Mouse (Mus musculus): ENCODE measurements at regions not wholly inside any gene's neighbourhood (a gene's known extent, or its start where the extent isn't known, plus 50 kb on each side); places are given as distances from the start of the nearest gene placed in this dataset.

DNA sequence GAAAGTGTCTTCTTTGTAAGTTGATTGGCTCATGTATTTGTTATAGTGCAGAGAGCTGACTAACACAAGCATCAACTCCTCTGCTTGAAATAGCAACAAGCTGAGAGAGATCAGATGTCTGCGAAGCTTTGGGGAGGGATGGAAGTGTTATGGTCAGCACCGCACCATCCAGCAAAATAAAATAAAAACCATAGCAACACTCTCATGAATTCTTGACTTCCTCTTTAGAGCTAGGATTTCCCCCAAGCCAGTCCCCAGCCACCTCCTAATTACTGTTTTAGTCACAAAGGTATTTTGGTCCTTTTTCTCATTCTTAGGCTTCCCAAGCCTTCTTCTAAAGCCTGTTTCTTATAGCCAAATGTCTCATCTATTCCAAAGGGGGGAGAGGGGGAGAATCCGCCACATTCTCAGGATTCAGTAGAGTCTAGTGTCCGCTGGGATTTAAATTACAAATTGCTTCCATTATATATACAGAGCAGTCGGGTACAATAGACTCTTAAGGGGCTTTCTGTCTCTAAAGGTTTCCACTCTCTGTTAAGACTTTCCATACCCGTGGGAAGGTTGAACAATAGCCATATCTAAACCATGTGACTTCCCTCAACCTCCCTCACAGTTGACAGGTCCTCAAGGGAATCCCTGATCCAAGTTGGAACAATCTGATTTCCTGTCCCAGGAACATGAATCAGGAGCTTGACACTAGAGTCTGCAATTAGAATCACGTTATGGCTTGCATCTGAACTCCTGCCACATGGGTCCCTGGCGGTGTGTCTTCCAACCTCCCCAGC is 386.7 kb downstream of the Rapgef2 start:
- Histone ChIP-seq H3K4me2 (replicated peaks) (no peak overlapping the region), H3K27ac (replicated peaks) (no peak overlapping the region), H3K9ac (replicated peaks) (no peak overlapping the region), H3K27me3 (no peaks in the 10 kb centered on the region), H3K4me3 (no peak overlapping the region), H3K4me1 (peaks cover 15% of the 10 kb centered on the region), H3K9me3 (no peaks in the 10 kb centered on the region), H3K36me3 (no peaks in the 10 kb centered on the region)
- ATAC-seq (replicated peaks) = no peak
- WGBS = 49% methylated on average over 8 of the region's 8 CpGs

- no peak for ATAC-seq (replicated peaks)
- Histone ChIP-seq H3K4me1 (no peaks in the 10 kb centered on the region), H3K27me3 (no peaks in the 10 kb centered on the region), H3K9ac (replicated peaks) (no peak overlapping the region), H3K9me3 (no peaks in the 10 kb centered on the region), H3K4me3 (no peak overlapping the region), H3K27ac (replicated peaks) (no peak overlapping the region), H3K4me2 (replicated peaks) (no peak overlapping the region), H3K36me3 (no peaks in the 10 kb centered on the region)
- WGBS = 91% methylated on average over 3 of the region's 3 CpGs
These were observed 397.0 kb downstream of the Rapgef2 start for GRCm38 (mm10) chr3:78889326-78889725.

DNA sequence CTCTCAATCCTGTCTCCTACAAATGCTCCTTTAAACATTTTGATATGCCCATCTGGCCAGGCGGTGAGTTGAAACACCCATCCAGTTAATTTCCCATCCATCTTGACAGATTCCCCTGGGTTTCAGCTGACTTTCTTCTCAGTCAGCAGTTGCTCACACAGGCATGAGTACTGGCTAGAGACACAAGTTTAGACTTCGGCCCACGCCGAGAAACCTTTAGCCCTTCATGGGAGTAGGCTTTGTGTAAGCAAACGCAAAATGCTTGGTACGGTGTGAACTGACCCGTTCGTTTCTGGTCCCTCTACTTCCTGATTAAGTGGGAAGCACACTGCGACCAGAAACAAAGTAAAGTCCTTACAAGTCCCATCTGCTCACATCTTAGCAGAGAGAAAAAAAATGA is 401.6 kb downstream of the Rapgef2 start:
- no peak overlapping the region for H3K4me2 ChIP-seq (replicated peaks)
- no peaks in the 10 kb centered on the region for H3K27me3 ChIP-seq
- H3K4me1 ChIP-seq = no peaks in the 10 kb centered on the region
- H3K36me3 ChIP-seq = no peaks in the 10 kb centered on the region
- no peak for ATAC-seq (replicated peaks)
- H3K9me3 ChIP-seq = no peaks in the 10 kb centered on the region
- WGBS = 87% methylated on average over 9 of the region's 9 CpGs
- H3K27ac ChIP-seq (replicated peaks) = no peak overlapping the region
- H3K9ac ChIP-seq (replicated peaks) = no peak overlapping the region
- H3K4me3 ChIP-seq = no peak overlapping the region

GRCm38 (mm10) chr3:78884029-78884428 is 402.3 kb downstream of the Rapgef2 start:
- Histone ChIP-seq H3K4me3 (no peak overlapping the region), H3K27me3 (no peaks in the 10 kb centered on the region), H3K36me3 (no peaks in the 10 kb centered on the region), H3K4me1 (no peaks in the 10 kb centered on the region), H3K9me3 (no peaks in the 10 kb centered on the region), H3K9ac (replicated peaks) (no peak overlapping the region), H3K27ac (replicated peaks) (no peak overlapping the region), H3K4me2 (replicated peaks) (no peak overlapping the region)
- ATAC-seq (replicated peaks) = no peak
- WGBS = 90% methylated on average over 11 of the region's 11 CpGs

DNA sequence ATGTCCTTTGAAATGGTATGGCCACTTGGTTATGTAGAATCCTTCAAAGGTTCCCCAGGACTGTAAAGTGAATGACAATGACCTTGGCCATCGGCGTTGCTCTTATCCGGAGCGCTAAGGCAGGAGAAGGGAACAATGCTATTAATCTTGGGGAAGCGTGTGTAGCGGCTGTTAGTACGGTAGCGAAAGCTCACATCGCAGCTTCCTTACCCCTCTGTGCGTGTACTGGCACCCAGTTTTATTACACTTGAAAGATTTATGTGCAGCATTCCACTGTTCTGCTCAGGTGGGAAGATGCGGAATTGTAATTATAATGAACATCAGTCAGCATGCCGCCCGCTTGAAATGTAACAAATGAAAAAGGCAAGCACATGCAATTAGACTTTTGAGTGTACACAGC is 406.2 kb downstream of the Rapgef2 start:
- Histone ChIP-seq H3K9me3 (no peaks in the 10 kb centered on the region), H3K9ac (replicated peaks) (no peak overlapping the region), H3K36me3 (no peaks in the 10 kb centered on the region), H3K27me3 (no peaks in the 10 kb centered on the region), H3K4me1 (no peaks in the 10 kb centered on the region), H3K4me3 (no peak overlapping the region), H3K4me2 (replicated peaks) (no peak overlapping the region), H3K27ac (replicated peaks) (no peak overlapping the region)
- 86% methylated on average over 13 of the region's 13 CpGs for WGBS
- ATAC-seq (replicated peaks) = no peak

- Histone ChIP-seq H3K4me3 (no peak overlapping the region), H3K9me3 (no peaks in the 10 kb centered on the region), H3K9ac (replicated peaks) (no peak overlapping the region), H3K27ac (replicated peaks) (no peak overlapping the region), H3K4me2 (replicated peaks) (no peak overlapping the region), H3K27me3 (no peaks in the 10 kb centered on the region), H3K4me1 (no peaks in the 10 kb centered on the region), H3K36me3 (no peaks in the 10 kb centered on the region)
- no peak for ATAC-seq (replicated peaks)
- WGBS = 20% methylated on average over 3 of the region's 3 CpGs
These were observed 409.0 kb downstream of the Rapgef2 start for GRCm38 (mm10) chr3:78877323-78877722.

GRCm38 (mm10) chr3:78866896-78867295 is 419.4 kb downstream of the Rapgef2 start:
- H3K9ac ChIP-seq (replicated peaks) = no peak overlapping the region
- no peak overlapping the region for H3K4me3 ChIP-seq
- no peak overlapping the region for H3K27ac ChIP-seq (replicated peaks)
- no peaks in the 10 kb centered on the region for H3K27me3 ChIP-seq
- 36% methylated on average over 1 of the region's 1 CpGs for WGBS
- ATAC-seq (replicated peaks) = no peak
- H3K4me2 ChIP-seq (replicated peaks) = no peak overlapping the region
- H3K4me1 ChIP-seq = peaks cover 10% of the 10 kb centered on the region
- H3K9me3 ChIP-seq = no peaks in the 10 kb centered on the region
- H3K36me3 ChIP-seq = no peaks in the 10 kb centered on the region

GRCm38 (mm10) chr3:78866083-78866726 is 420.1 kb downstream of the Rapgef2 start:
- Histone ChIP-seq H3K9ac (replicated peaks) (no peak overlapping the region), H3K36me3 (no peaks in the 10 kb centered on the region), H3K4me2 (replicated peaks) (no peak overlapping the region), H3K4me3 (no peak overlapping the region), H3K27me3 (no peaks in the 10 kb centered on the region), H3K9me3 (no peaks in the 10 kb centered on the region), H3K27ac (replicated peaks) (no peak overlapping the region), H3K4me1 (peaks cover 10% of the 10 kb centered on the region)
- WGBS = 39% methylated on average over 9 of the region's 9 CpGs
- 0 out of 2 replicates have a peak, but pooled peaks have one; percentile 35 for ATAC-seq (replicated peaks)

DNA sequence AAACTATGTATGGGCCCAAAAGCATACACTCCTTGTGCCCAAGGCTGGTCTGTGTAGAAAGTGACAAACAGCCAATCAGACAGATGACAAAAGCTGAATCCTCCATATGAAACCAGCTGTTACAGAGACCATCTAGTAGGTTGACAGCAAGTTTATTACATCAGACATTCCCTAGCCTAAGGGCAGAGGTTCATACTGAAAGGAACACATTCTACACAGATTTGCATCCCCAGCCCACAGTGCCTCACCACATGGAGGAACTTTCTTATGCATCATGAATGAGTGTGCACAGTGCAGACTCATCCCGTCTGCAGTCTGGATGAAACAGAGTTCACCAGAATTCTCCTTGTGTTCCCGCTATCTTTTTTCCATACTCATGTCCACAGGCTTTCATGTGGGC is 423.3 kb downstream of the Rapgef2 start:
- Histone ChIP-seq H3K9ac (replicated peaks) (no peak overlapping the region), H3K4me3 (no peak overlapping the region), H3K4me2 (replicated peaks) (no peak overlapping the region), H3K36me3 (no peaks in the 10 kb centered on the region), H3K9me3 (no peaks in the 10 kb centered on the region), H3K4me1 (peaks cover 10% of the 10 kb centered on the region), H3K27ac (replicated peaks) (no peak overlapping the region), H3K27me3 (no peaks in the 10 kb centered on the region)
- no peak for ATAC-seq (replicated peaks)
- WGBS = 92% methylated on average over 2 of the region's 2 CpGs

DNA sequence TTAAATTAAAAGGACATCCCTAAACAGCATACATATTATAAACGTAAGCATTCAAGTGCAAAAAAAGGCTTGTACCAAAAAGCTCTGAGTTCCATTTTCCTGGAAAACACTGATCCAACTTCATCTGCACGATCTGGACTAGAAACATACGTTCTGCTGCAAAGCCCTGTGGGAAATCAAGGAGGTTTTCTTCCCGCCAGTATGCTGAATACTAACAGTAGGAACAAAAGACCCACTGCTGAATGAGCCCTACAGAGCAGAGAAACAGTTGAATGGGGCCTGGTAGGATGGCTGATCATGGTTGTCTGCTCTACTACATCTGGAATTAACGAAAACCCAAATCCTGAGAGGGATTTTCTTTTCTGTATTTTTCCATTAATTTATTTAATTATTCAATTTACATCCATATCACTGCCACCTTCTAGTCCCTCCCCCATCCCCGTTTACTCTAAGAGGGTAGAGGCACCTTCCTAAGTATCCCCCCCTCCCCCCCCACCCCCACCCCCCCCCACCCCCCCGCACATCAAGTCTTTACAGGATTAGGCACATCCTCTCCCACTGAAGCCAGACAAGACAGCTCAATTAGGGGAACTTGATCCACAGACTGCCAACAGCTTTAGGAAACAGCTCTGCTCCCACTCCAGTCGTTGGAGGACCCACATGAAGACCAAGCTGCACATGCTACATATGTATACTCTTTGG is 439.5 kb downstream of the Rapgef2 start:
- WGBS = 34% methylated on average over 7 of the region's 8 CpGs
- H3K36me3 ChIP-seq = no peaks in the 10 kb centered on the region
- H3K4me2 ChIP-seq (replicated peaks) = no peak overlapping the region
- no peak overlapping the region for H3K4me3 ChIP-seq
- no peaks in the 10 kb centered on the region for H3K9me3 ChIP-seq
- H3K27ac ChIP-seq (replicated peaks) = no peak overlapping the region
- H3K27me3 ChIP-seq = no peaks in the 10 kb centered on the region
- ATAC-seq (replicated peaks) = no peak
- H3K4me1 ChIP-seq = no peaks in the 10 kb centered on the region
- H3K9ac ChIP-seq (replicated peaks) = no peak overlapping the region

GRCm38 (mm10) chr3:78841173-78841572 is 445.1 kb downstream of the Rapgef2 start:
- Histone ChIP-seq H3K27me3 (no peaks in the 10 kb centered on the region), H3K27ac (replicated peaks) (no peak overlapping the region), H3K9ac (replicated peaks) (no peak overlapping the region), H3K4me2 (replicated peaks) (no peak overlapping the region), H3K36me3 (no peaks in the 10 kb centered on the region), H3K4me1 (no peaks in the 10 kb centered on the region), H3K9me3 (no peaks in the 10 kb centered on the region), H3K4me3 (no peak overlapping the region)
- 74% methylated on average over 4 of the region's 4 CpGs for WGBS
- ATAC-seq (replicated peaks) = no peak

- Histone ChIP-seq H3K4me3 (no peak overlapping the region), H3K27ac (replicated peaks) (no peak overlapping the region), H3K9me3 (no peaks in the 10 kb centered on the region), H3K27me3 (no peaks in the 10 kb centered on the region), H3K36me3 (no peaks in the 10 kb centered on the region), H3K4me1 (no peaks in the 10 kb centered on the region), H3K9ac (replicated peaks) (no peak overlapping the region), H3K4me2 (replicated peaks) (no peak overlapping the region)
- WGBS = 75% methylated on average over 5 of the region's 5 CpGs
- ATAC-seq (replicated peaks) = no peak
These were observed 449.5 kb downstream of the Rapgef2 start for GRCm38 (mm10) chr3:78836824-78837223.

Measured in forebrain, embryonic 15.5 days (tissue).